Mouse (Mus musculus): ENCODE measurements around the gene Ncoa1.

Gene Ncoa1

DNA sequence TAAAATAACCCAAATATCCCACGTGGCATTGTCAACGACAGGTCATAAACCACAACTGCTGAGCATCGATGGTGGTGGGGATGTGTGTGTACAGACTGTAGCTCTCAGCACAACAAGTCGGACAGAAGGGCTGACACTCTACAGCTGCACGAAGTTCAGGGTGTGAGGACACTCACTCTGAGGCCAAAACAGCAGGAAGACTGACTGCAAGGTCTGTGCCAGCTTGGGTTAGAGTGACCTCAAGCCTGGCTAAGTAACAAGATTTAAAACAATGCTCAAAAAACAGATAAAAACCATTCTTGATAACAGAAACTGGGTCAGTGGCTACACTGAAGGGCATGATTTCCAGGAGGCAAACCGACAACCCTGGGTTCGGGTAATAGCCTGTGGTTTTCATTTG, 246.8 kb downstream of the Ncoa1 start:
- no peak for DNase-seq (ENCODE audit: low read depth, low spot score)

- no peak for DNase-seq (ENCODE audit: low read depth, low spot score)
Measured at GRCm38 (mm10) chr12:4212908-4213307, 264.1 kb downstream of the Ncoa1 start.

DNA sequence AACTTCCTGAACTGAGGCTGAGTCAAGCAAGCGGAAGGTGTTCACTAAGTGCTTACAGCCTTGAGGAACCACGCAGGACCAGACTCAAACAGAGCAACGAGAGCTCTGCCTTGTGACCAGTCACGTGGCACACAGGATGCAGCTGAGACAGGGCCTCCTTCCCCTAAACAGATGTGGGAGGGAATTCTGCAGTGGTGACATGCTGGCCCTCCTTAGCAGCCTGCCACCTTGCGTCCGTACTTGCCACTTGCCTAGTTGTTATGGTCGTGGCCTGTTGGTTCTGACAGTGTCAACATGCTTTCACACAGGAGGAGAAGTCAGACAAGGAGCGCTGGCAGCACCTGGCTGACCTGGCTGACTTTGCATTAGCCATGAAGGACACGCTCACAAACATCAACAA, 265.8 kb downstream of the Ncoa1 start:
- no peak for DNase-seq (ENCODE audit: low read depth, low spot score)

GRCm38 (mm10) chr12:4209196-4209595, 267.8 kb downstream of the Ncoa1 start:
- DNase-seq (ENCODE audit: low read depth, low spot score), result no peak

- DNase-seq (ENCODE audit: low read depth, low spot score), result no peak
Measured at GRCm38 (mm10) chr12:4208405-4209133, 268.4 kb downstream of the Ncoa1 start.

DNA sequence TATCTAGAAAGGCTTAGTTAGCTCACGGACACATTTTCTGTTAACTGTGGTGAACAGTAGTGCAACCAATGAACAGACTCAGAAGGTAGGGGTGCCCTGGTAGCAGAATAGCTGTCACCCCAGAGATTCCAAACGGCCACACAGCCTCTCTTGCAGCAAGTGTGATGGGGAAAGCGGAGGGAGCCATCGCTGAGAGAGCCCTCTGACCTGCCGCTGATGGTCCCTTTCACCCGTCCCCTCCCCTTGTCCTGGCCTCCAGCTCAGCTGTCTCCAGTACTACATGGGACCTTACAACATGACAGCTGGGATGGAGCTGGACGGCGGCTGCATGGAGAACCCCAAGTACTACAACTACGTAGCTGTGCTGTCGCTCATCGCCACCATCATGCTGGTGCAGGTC, 270.9 kb downstream of the Ncoa1 start:
- no peak for DNase-seq (ENCODE audit: low read depth, low spot score)

GRCm38 (mm10) chr12:4202206-4202605, 274.8 kb downstream of the Ncoa1 start:
- DNase-seq (ENCODE audit: low read depth, low spot score), result no peak

- DNase-seq (ENCODE audit: low read depth, low spot score), result no peak
Measured at GRCm38 (mm10) chr12:4201454-4202200, 275.4 kb downstream of the Ncoa1 start.

DNA sequence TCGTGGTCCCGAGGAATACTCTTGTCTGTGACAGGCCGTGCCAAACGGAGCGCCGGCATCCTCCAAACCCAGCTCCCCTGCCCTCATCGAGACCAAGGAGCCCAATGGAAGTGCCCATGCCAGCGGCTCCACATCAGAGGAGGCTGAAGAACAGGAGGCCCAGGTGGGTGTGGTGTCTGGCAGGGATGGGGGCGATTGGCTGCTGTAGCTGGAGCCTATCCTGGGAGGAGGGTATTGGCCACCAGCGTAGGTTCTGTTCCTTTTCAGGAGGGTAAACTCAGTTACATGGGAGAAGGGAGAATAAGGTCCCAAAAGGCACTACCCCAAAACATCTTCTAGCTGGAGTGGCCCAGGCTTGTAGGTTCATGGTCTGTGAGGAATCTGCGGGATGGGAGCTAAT, 277.7 kb downstream of the Ncoa1 start:
- DNase-seq (ENCODE audit: low read depth, low spot score), result no peak

DNA sequence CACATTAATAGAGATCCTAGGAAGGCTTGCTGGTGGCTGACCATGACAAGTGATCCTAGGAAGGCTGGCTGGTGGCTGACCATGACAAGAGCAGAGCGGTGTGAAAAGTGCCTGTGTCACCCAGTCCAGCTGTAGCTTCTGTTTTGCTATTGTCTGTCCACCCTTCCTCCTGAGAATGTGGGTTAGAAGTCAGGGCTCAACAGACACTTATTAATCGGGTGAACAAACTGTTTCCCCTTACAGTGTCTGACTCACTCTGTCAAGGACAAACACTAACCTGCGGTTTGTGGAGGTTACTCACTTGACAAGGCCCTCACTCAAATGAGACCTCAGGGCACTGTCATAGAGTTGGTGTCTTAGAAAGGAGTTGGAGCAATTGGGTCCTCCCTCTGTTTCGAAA, 278.3 kb downstream of the Ncoa1 start:
- DNase-seq (ENCODE audit: low read depth, low spot score), result no peak
